Mouse (Mus musculus) gastrocnemius, adult 8-10 months (tissue): ENCODE data around the gene Kdelc1. TPM values are rescaled to one million over a fixed set of nuclear protein-coding genes. Genes with fewer than 3 reads are reported as not detected.

ENCODE experiments used
- DNase-seq, 2 experiments: peaks; one replicate each; pipeline ENCODE4 v3.0.0; 2022; ENCODE audit warnings: low spot score in 2 of 2
- total RNA-seq, 4 experiments: library from RNA; stranded (reverse); gene quantifications; 2 replicates each; pipeline ENCODE4 v1.2.4; 2022

Gene Kdelc1
- total RNA-seq, result 1 to 10 TPM; 3.3 to 4.4 (median 4.3) TPM

- DNase-seq, result peak; percentile 82 to 88
Measured at GRCm38 (mm10) chr1:44118239-44119054, at the start of gene Kdelc1, which contains the start of gene Bivm. TSS of gene Kdelc1 (minus strand) at chr1:44118808. TSS of gene Bivm (plus strand) at chr1:44118957.

- DNase-seq, result no peak
Measured at GRCm38 (mm10) chr1:44167859-44168383, 49.3 kb upstream of the Kdelc1 start.

- DNase-seq, result no peak
Measured at GRCm38 (mm10) chr1:44162389-44162788, 43.8 kb upstream of the Kdelc1 start.

GRCm38 (mm10) chr1:44161818-44162217 lies 43.2 kb upstream of the Kdelc1 start:
- DNase-seq, result no peak

- DNase-seq, result no peak
Measured at GRCm38 (mm10) chr1:44158317-44158716, 39.7 kb upstream of the Kdelc1 start.

GRCm38 (mm10) chr1:44155287-44155686 lies 36.7 kb upstream of the Kdelc1 start:
- no peak for DNase-seq

- no peak for DNase-seq
Measured at GRCm38 (mm10) chr1:44148706-44149105, 30.1 kb upstream of the Kdelc1 start.

GRCm38 (mm10) chr1:44147563-44148381 lies 29.2 kb upstream of the Kdelc1 start, which contains the start of gene Ercc5:
TSS of gene Ercc5 (plus strand) at chr1:44147744.
- peak; percentile 67 to 70 for DNase-seq

GRCm38 (mm10) chr1:44142747-44143146 lies 24.1 kb upstream of the Kdelc1 start:
- no peak for DNase-seq

- DNase-seq, result no peak
Measured at GRCm38 (mm10) chr1:44140232-44140631, 21.6 kb upstream of the Kdelc1 start.

- no peak for DNase-seq
Measured at GRCm38 (mm10) chr1:44129929-44130581, 11.4 kb upstream of the Kdelc1 start.

GRCm38 (mm10) chr1:44125590-44125989 lies 7.0 kb upstream of the Kdelc1 start:
- no peak for DNase-seq

GRCm38 (mm10) chr1:44122256-44122655 lies 3.6 kb upstream of the Kdelc1 start:
- DNase-seq, result no peak

- no peak for DNase-seq
Measured at GRCm38 (mm10) chr1:44120074-44120406, 1.4 kb upstream of the Kdelc1 start.

- DNase-seq, result peak; percentile 52 to 63
Measured at GRCm38 (mm10) chr1:44119201-44120073, 829 bp upstream of the Kdelc1 start.

GRCm38 (mm10) chr1:44117571-44117970 lies 1.0 kb downstream of the Kdelc1 start:
- DNase-seq, result no peak

GRCm38 (mm10) chr1:44102939-44103338 lies 15.7 kb downstream of the Kdelc1 start:
- no peak for DNase-seq

GRCm38 (mm10) chr1:44102259-44102717 lies 16.3 kb downstream of the Kdelc1 start, which contains the start of gene Tex30:
TSS of gene Tex30 (minus strand) at chr1:44102441.
- DNase-seq, result peak; percentile 83 to 89

GRCm38 (mm10) chr1:44101448-44102225 lies 17.0 kb downstream of the Kdelc1 start:
- no peak for DNase-seq

- peak; percentile 11 to 22 for DNase-seq
Measured at GRCm38 (mm10) chr1:44064625-44065024, 54.0 kb downstream of the Kdelc1 start.
